Mouse (Mus musculus) erythroblast, embryonic 14.5 days (primary cell): ENCODE data around the gene Hspa12b.

Source experiments
- GATA1 ChIP-seq: IDR thresholded peaks from 2 replicates; pipeline ENCODE4 v1.6.1; 2012; ENCODE audit warnings: low read length, inconsistent platforms, mixed read lengths
- TAL1 ChIP-seq: IDR thresholded peaks from 3 replicates; pipeline ENCODE4 v1.6.1; 2012; ENCODE audit warnings: low read length, inconsistent platforms, mixed read lengths

DNA sequence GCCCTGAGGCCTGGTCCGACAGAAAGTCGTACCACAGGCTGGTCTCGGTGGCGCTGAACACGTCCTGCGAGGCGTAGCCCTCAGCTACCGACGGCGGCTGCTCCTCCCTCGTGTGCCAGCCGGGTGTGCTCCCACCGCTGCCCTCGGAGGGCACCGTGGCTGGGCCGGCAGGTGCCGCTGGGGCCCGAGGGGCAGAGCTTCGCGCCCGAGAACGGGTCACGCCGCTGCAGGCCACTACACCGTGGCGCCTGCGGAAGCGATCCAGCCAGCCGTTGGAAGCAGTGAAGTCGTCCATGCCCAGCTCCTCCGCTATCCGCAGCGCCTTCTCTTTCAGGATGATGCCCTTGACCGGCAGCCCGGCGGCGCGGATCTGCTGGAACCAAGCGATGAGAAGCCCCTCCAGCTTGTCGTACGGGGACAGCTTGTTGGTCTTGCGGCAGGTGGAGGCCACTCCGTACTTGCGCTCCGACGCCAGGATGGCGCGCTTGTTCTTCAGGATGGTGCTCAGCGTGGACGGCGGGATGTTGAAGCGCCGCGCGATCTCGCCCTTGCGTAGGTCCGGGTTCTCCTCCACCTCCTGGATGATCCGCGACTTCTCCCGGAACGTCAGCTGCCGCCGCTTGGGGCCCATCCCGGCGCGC is 52.3 kb downstream of the Hspa12b start:
- TF ChIP-seq GATA1 (no peak), TAL1 (no peak)
